Mouse (Mus musculus): ENCODE results near the gene Igf2bp2. TPM values are rescaled to one million over a fixed set of nuclear protein-coding genes. Genes with fewer than 3 reads are reported as not detected.

Igf2bp2 gene
- polyA plus RNA-seq, 1 experiment from 2014 or later: 116 TPM

DNA sequence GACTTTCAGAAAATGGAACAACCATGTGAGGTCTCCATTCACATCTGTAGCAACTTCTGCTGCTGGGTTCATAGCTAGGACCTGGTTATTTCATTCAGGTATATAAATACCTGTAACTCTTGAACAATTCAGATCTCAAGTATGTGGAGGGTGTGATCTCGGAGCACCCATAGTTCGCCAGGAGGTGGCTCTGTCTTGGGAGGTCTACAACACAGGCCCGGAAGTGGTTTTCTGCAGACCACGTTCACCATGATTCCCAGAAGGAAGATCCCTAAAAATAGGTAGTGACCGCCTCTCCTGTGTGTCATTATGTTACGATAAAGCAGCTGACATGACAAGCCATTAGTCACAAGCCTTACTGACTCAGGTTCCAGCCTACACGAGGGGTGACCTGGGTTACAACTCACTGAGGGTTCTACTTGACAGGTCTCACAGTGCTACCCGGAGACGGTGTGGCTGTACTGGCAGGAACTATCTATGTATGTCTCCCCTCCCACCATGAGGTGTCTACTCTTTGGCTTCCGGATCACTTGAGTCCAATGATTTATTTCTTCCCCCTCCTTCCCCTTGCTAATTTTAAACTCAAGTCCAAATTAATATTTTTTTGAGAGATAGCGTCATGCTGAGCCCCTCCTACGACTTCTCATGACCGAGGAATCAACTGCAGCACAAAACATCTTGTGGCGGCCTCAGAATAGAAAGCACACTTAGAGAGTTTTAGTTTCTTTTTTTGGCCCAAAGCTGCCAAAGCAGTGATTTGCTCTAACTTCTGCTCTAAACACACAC lies 44.2 kb downstream of the Igf2bp2 start:
- Histone ChIP-seq H3K9ac (no peak overlapping the region), H3K36me3 (peaks cover 4% of the 10 kb centered on the region; the same call in 1 of the 2 replicates), H3K27me3 (replicated peaks) (no peaks in the 10 kb centered on the region), H3K27ac (no peak overlapping the region), H3K4me1 (replicated peaks) (no peaks in the 10 kb centered on the region), H3K4me3 (replicated peaks) (no peak overlapping the region), H3K9me3 (no peaks in the 10 kb centered on the region), H3K4me2 (replicated peaks) (no peak overlapping the region)
- ATAC-seq: 0 out of 2 replicates have a peak, but pooled peaks have one; percentile 39
- WGBS: 78% methylated on average over 14 of the region's 14 CpGs

GRCm38 (mm10) chr16:22118151-22118550 lies 44.9 kb downstream of the Igf2bp2 start:
- 92% methylated on average over 4 of the region's 4 CpGs for WGBS
- Histone ChIP-seq H3K27ac (no peak overlapping the region), H3K4me2 (replicated peaks) (no peak overlapping the region), H3K9me3 (no peaks in the 10 kb centered on the region), H3K9ac (no peak overlapping the region), H3K4me1 (replicated peaks) (no peaks in the 10 kb centered on the region), H3K27me3 (replicated peaks) (no peaks in the 10 kb centered on the region), H3K36me3 (peaks cover 4% of the 10 kb centered on the region; the same call in 1 of the 2 replicates), H3K4me3 (replicated peaks) (no peak overlapping the region)
- ATAC-seq: no peak

- WGBS: 91% methylated on average over 4 of the region's 4 CpGs
- no peaks in the 10 kb centered on the region for H3K27me3 ChIP-seq (replicated peaks)
- H3K36me3 ChIP-seq: peaks cover 4% of the 10 kb centered on the region; the same call in 1 of the 2 replicates
- no peak overlapping the region for H3K4me2 ChIP-seq (replicated peaks)
- ATAC-seq: no peak
- H3K4me1 ChIP-seq (replicated peaks): no peaks in the 10 kb centered on the region
- no peaks in the 10 kb centered on the region for H3K9me3 ChIP-seq
- no peak overlapping the region for H3K4me3 ChIP-seq (replicated peaks)
- no peak overlapping the region for H3K27ac ChIP-seq
- H3K9ac ChIP-seq: no peak overlapping the region
Measured at GRCm38 (mm10) chr16:22116748-22117147, 46.4 kb downstream of the Igf2bp2 start.

DNA sequence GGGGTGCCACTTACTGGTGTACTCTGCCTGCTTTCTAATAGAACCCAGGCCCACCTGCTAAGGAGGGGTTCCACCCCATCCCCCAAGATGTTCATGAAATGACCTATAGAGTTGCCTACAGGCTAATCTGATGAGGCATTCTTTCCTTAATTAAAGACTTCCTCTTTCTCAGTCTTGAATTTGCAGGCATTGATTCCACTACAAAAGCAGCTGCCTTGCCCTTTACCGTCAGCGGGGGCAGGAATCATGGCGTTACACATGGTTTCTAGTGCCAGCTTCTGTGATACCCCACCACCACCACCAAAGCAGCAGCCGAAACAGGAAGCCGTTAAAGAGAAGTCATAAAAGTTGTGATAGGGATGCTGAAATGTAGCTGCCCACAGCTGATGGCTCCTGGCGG lies 47.0 kb downstream of the Igf2bp2 start:
- no peaks in the 10 kb centered on the region for H3K4me1 ChIP-seq (replicated peaks)
- WGBS: 82% methylated on average over 6 of the region's 6 CpGs
- H3K36me3 ChIP-seq: peaks cover 4% of the 10 kb centered on the region; the same call in 1 of the 2 replicates
- no peaks in the 10 kb centered on the region for H3K9me3 ChIP-seq
- no peak overlapping the region for H3K4me3 ChIP-seq (replicated peaks)
- no peaks in the 10 kb centered on the region for H3K27me3 ChIP-seq (replicated peaks)
- ATAC-seq: no peak
- H3K27ac ChIP-seq: no peak overlapping the region
- no peak overlapping the region for H3K9ac ChIP-seq
- no peak overlapping the region for H3K4me2 ChIP-seq (replicated peaks)

- Histone ChIP-seq H3K4me1 (replicated peaks) (peaks cover 5% of the 10 kb centered on the region; the same call in 1 of the 2 replicates), H3K36me3 (no peaks in the 10 kb centered on the region), H3K4me3 (replicated peaks) (no peak overlapping the region), H3K9me3 (no peaks in the 10 kb centered on the region), H3K27ac (no peak overlapping the region), H3K9ac (no peak overlapping the region), H3K27me3 (replicated peaks) (no peaks in the 10 kb centered on the region), H3K4me2 (replicated peaks) (no peak overlapping the region)
- WGBS: 50% methylated on average over 1 of the region's 1 CpGs
- no peak for ATAC-seq
Measured at GRCm38 (mm10) chr16:22110036-22110435, 53.1 kb downstream of the Igf2bp2 start.

DNA sequence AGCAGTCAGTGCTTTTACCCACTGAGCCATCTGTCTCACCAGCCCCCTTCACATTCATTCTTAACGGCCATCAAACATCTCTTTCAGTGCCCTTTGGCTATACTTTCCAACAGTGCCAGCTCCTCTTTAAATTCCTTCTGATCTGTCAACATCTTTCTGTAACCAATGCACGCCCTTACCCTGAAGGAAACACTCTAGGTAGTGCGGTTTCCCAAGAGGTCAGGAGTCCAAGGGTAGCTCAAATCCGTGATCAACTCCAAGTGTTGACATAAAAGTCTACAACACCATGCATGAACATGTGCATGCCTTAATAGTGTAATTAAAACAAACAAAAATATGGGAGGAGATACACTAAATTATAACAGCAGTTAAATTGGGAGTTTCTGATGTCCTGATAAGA lies 53.9 kb downstream of the Igf2bp2 start:
- Histone ChIP-seq H3K9me3 (no peaks in the 10 kb centered on the region), H3K36me3 (no peaks in the 10 kb centered on the region), H3K27me3 (replicated peaks) (no peaks in the 10 kb centered on the region), H3K27ac (no peak overlapping the region), H3K9ac (no peak overlapping the region), H3K4me2 (replicated peaks) (no peak overlapping the region), H3K4me1 (replicated peaks) (peaks cover 5% of the 10 kb centered on the region; the same call in 1 of the 2 replicates), H3K4me3 (replicated peaks) (no peak overlapping the region)
- WGBS: 68% methylated on average over 4 of the region's 4 CpGs
- ATAC-seq: peak; percentile 63

DNA sequence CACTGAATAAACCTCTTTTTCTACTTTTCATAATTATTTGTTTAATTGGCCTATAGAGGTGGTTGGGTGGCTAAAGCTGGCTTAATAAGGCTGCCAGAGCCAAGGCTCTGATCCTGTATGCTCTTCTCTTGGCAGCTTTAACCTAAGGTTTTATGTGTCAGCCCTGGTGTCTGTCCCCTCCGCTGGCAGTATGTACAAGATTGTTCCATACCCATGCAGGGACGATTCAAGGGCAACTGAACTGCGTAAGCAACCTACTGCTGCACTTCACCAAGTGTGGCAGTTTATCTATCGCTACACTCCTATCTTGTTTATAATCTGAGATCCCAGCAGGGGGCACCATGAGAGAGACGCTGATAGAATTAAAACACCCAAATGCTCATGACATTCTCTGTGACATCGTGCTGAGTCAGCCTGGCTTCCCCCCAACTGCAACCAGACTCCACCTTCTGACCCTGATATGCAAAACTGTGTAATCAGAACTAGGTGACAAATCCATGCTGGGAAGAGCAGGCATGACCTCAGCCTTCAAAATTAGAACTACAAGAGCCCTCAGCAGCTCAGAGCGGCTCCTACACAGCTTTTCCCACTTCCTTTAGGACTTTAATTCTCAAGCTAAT lies 55.1 kb downstream of the Igf2bp2 start:
- H3K36me3 ChIP-seq: no peaks in the 10 kb centered on the region
- peak; percentile 35; the same call in 1 of the 2 replicates for ATAC-seq
- H3K27me3 ChIP-seq (replicated peaks): no peaks in the 10 kb centered on the region
- 54% methylated on average over 7 of the region's 7 CpGs for WGBS
- H3K27ac ChIP-seq: no peak overlapping the region
- H3K4me1 ChIP-seq (replicated peaks): peaks cover 5% of the 10 kb centered on the region; the same call in 1 of the 2 replicates
- no peaks in the 10 kb centered on the region for H3K9me3 ChIP-seq
- no peak overlapping the region for H3K4me3 ChIP-seq (replicated peaks)
- no peak overlapping the region for H3K4me2 ChIP-seq (replicated peaks)
- H3K9ac ChIP-seq: no peak overlapping the region

GRCm38 (mm10) chr16:22106012-22106584 lies 57.0 kb downstream of the Igf2bp2 start:
- H3K9ac ChIP-seq: no peak overlapping the region
- H3K36me3 ChIP-seq: no peaks in the 10 kb centered on the region
- no peak overlapping the region for H3K4me2 ChIP-seq (replicated peaks)
- WGBS: 80% methylated on average over 6 of the region's 6 CpGs
- no peak overlapping the region for H3K27ac ChIP-seq
- H3K27me3 ChIP-seq (replicated peaks): no peaks in the 10 kb centered on the region
- peaks cover 5% of the 10 kb centered on the region; the same call in 1 of the 2 replicates for H3K4me1 ChIP-seq (replicated peaks)
- no peak for ATAC-seq
- no peak overlapping the region for H3K4me3 ChIP-seq (replicated peaks)
- no peaks in the 10 kb centered on the region for H3K9me3 ChIP-seq

DNA sequence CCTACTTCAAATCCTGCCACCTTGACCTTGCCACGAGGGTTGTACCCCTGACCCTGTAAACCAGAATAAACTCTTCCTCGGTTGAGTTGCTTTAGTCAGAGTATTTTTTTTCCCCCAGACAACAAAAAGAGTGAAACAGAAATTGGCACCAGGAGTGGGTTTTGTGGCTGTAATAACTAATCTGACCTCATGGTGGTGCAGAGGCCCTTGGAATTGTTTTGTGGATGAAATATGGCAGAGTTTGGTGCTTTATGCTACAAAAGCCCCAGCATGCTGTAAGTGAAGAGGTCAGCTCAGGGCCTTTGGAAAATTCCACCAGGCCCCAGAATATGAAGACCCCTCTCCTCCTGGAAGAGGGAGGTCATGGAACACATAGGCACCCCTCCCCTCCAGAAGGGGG lies 63.0 kb downstream of the Igf2bp2 start:
- 0 out of 2 replicates have a peak, but pooled peaks cover 3% of the 10 kb centered on the region for H3K4me1 ChIP-seq (replicated peaks)
- H3K4me3 ChIP-seq (replicated peaks): no peak overlapping the region
- H3K27me3 ChIP-seq (replicated peaks): no peaks in the 10 kb centered on the region
- no peaks in the 10 kb centered on the region; the same call in 1 of the 2 replicates for H3K36me3 ChIP-seq
- H3K27ac ChIP-seq: no peak overlapping the region
- H3K9ac ChIP-seq: no peak overlapping the region
- H3K9me3 ChIP-seq: no peaks in the 10 kb centered on the region
- 82% methylated on average over 2 of the region's 2 CpGs for WGBS
- ATAC-seq: no peak
- no peak overlapping the region for H3K4me2 ChIP-seq (replicated peaks)

DNA sequence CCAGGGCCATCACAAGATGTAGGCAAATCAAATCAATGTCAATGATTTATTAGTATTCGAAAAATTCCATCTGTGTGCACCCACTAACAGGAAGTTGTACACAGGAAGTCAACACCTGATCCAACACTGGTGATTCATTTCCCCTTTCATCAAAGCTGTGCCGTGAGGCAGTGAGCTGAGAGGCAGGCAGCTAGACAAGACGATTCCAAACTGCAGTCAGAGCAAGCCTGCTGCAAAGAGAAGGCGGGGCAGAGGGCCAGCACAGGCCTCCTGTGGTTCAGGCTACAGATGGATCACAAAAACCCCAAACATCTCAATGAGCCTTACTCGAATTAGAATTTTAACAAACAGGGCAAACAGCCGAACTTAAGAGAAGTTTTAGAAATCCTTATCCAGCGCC lies 65.4 kb downstream of the Igf2bp2 start:
- no peak overlapping the region for H3K4me3 ChIP-seq (replicated peaks)
- H3K4me2 ChIP-seq (replicated peaks): no peak overlapping the region
- WGBS: 60% methylated on average over 7 of the region's 7 CpGs
- no peaks in the 10 kb centered on the region for H3K27me3 ChIP-seq (replicated peaks)
- no peak overlapping the region for H3K9ac ChIP-seq
- no peak overlapping the region for H3K27ac ChIP-seq
- no peaks in the 10 kb centered on the region; the same call in 1 of the 2 replicates for H3K36me3 ChIP-seq
- no peak for ATAC-seq
- no peaks in the 10 kb centered on the region for H3K9me3 ChIP-seq
- 0 out of 2 replicates have a peak, but pooled peaks cover 3% of the 10 kb centered on the region for H3K4me1 ChIP-seq (replicated peaks)

DNA sequence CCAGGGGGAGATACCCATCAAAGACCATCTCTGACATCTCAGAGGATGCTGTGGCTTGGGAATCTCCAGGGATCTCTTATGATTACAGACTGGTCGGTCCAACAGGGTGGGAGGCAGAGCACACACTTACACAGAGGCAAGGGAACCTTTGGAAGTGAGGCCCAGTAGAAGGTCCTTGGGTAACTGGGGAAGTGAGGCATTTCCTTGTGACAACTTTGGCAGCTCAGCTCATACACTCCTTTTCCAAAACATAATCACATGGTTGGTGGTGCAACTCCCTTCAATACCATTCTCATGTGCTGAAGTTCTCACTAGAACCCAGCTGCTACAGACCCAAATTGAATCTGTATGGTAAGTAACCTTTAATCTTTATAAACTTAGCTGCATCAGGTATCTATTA lies 67.3 kb downstream of the Igf2bp2 start:
- Histone ChIP-seq H3K27ac (no peak overlapping the region), H3K27me3 (replicated peaks) (no peaks in the 10 kb centered on the region), H3K4me3 (replicated peaks) (no peak overlapping the region), H3K4me2 (replicated peaks) (no peak overlapping the region), H3K36me3 (no peaks in the 10 kb centered on the region; the same call in 1 of the 2 replicates), H3K9me3 (no peaks in the 10 kb centered on the region), H3K9ac (no peak overlapping the region), H3K4me1 (replicated peaks) (0 out of 2 replicates have a peak, but pooled peaks cover 3% of the 10 kb centered on the region)
- 82% methylated on average over 1 of the region's 1 CpGs for WGBS
- ATAC-seq: no peak

DNA sequence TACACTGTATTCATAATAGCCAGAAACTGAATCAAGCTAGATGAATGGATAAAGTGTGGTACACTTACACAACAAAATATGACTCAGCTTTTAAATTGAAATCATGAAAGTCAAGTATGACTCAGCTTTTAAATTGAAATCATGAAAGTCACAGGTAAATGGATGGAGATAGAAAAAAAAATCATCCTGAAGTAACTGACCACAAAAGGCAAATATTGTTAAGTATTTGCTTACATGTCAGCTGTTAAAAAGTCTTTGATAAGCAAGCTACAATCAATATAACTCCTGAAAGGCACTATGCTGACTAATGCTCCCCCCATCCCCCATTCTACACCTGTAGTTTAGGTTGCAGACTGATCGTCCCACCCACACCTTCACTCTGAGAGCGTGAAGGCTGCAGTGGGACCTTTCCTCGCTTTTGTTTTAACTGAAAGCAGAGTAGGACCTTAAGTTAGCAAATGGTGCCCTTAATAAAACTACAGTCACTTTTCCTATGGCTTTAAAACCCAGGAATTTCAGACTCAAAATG lies 71.8 kb downstream of the Igf2bp2 start:
- no peaks in the 10 kb centered on the region for H3K27me3 ChIP-seq (replicated peaks)
- no peak overlapping the region for H3K4me2 ChIP-seq (replicated peaks)
- peaks cover 12% of the 10 kb centered on the region; the same call in 1 of the 2 replicates for H3K36me3 ChIP-seq
- no peaks in the 10 kb centered on the region for H3K4me1 ChIP-seq (replicated peaks)
- no peak overlapping the region for H3K27ac ChIP-seq
- WGBS: 77% methylated on average over 3 of the region's 3 CpGs
- ATAC-seq: no peak
- no peaks in the 10 kb centered on the region for H3K9me3 ChIP-seq
- H3K4me3 ChIP-seq (replicated peaks): no peak overlapping the region
- no peak overlapping the region for H3K9ac ChIP-seq

Data from intestine, embryonic 15.5 days (tissue).